Mouse (Mus musculus) intestine, postnatal 0 days (tissue): Measurements from ENCODE around the gene Sh3pxd2b. TPM values are rescaled to one million over a fixed set of nuclear protein-coding genes. Genes with fewer than 3 reads are reported as not detected.

ENCODE experiments used
- ATAC-seq: fragments of 200-750 bp; cut with Nextera tagmentation; 2 replicates; pipeline ENCODE4 v1.8.0; 2017; ENCODE audit warnings: mild to moderate bottlenecking, moderate TSS enrichment, moderate library complexity
- H3K27ac ChIP-seq: fragments of 300-500 bp; sonication (generic); 2 replicates; pipeline ENCODE4 v1.5.1; 2014; ENCODE audit warnings: mild to moderate bottlenecking, low read depth, low read length, moderate library complexity
- H3K27me3 ChIP-seq: fragments of 300-500 bp; sonication (generic); replicated peaks from 2 replicates; pipeline ENCODE4 v1.6.1; 2014; ENCODE audit warnings: low read length, mixed read lengths; ENCODE audit not compliant: control insufficient read depth, insufficient read depth
- H3K36me3 ChIP-seq: fragments of 300-500 bp; sonication (generic); 2 replicates; pipeline ENCODE4 v1.6.1; 2014; ENCODE audit warnings: mild to moderate bottlenecking, moderate library complexity; ENCODE audit not compliant: control insufficient read depth, insufficient read depth
- H3K4me1 ChIP-seq: fragments of 300-500 bp; sonication (generic); replicated peaks from 2 replicates; pipeline ENCODE4 v1.6.1; 2014; ENCODE audit warnings: antibody characterized with exemption, low read length, mixed read lengths; ENCODE audit not compliant: control insufficient read depth, insufficient read depth
- H3K4me2 ChIP-seq: fragments of 300-500 bp; sonication (generic); replicated peaks from 2 replicates; pipeline ENCODE4 v1.6.1; 2014; ENCODE audit warnings: low read depth, mild to moderate bottlenecking, moderate library complexity
- H3K4me3 ChIP-seq: fragments of 300-500 bp; sonication (generic); 2 replicates; pipeline ENCODE4 v1.5.1; 2014; ENCODE audit warnings: low read depth, low read length
- H3K9ac ChIP-seq: fragments of 300-500 bp; sonication (generic); 2 replicates; pipeline ENCODE4 v1.6.1; 2014; ENCODE audit warnings: mild to moderate bottlenecking, low read depth, low read length
- H3K9me3 ChIP-seq: fragments of 300-500 bp; sonication (generic); 2 replicates; pipeline ENCODE4 v1.6.1; 2016; ENCODE audit warnings: mixed run types; ENCODE audit not compliant: control insufficient read depth
- CTCF ChIP-seq: sonication (generic); IDR thresholded peaks from 2 replicates; pipeline ENCODE4 v1.5.1; 2016; ENCODE audit warnings: low read depth, mild to moderate bottlenecking, control low read depth, antibody characterized with exemption, moderate library complexity
- WGBS: fragments of 180-500 bp; shearing (Covaris S2); extraction: QIAGEN DNeasy Blood & Tissue Kit; methylation state at CpG from one replicate; pipeline ENCODE4 v1.1.7; 2014; 5-methylcytosine and 5-hydroxymethylcytosine counted together
- polyA plus RNA-seq: library from polyadenylated mRNA; unstranded; fragments of >200 nt; fragmentation: Nextera tagmentation; extraction: Ambion mirVana; gene quantifications from 2 replicates; pipeline ENCODE4 v1.2.1, GENCODE M21; 2015

The Sh3pxd2b gene
- polyA plus RNA-seq, 1 experiment from 2014 or later = 3.2 TPM

GRCm38 (mm10) chr11:32358399-32358798 lies 10.8 kb downstream of the Sh3pxd2b start:
- no peaks in the 10 kb centered on the region for H3K9me3 ChIP-seq
- ATAC-seq = no peak
- no peak overlapping the region for H3K4me2 ChIP-seq
- WGBS = 58% methylated on average over 6 of the region's 6 CpGs
- H3K9ac ChIP-seq = no peak overlapping the region
- H3K4me3 ChIP-seq = no peak overlapping the region
- H3K36me3 ChIP-seq = no peaks in the 10 kb centered on the region
- H3K4me1 ChIP-seq = 0 out of 2 replicates have a peak, but pooled peaks cover 4% of the 10 kb centered on the region
- no peak for TF ChIP-seq CTCF
- no peak overlapping the region for H3K27ac ChIP-seq
- H3K27me3 ChIP-seq = no peaks in the 10 kb centered on the region

- no peak for TF ChIP-seq CTCF
- WGBS = 77% methylated on average over 4 of the region's 4 CpGs
These were observed 11.9 kb downstream of the Sh3pxd2b start for GRCm38 (mm10) chr11:32359566-32359965.

GRCm38 (mm10) chr11:32361774-32362173 lies 14.2 kb downstream of the Sh3pxd2b start:
- Histone ChIP-seq H3K27ac (no peak overlapping the region), H3K4me1 (0 out of 2 replicates have a peak, but pooled peaks cover 4% of the 10 kb centered on the region), H3K9me3 (no peaks in the 10 kb centered on the region), H3K4me2 (no peak overlapping the region), H3K9ac (no peak overlapping the region), H3K36me3 (no peaks in the 10 kb centered on the region), H3K4me3 (no peak overlapping the region), H3K27me3 (no peaks in the 10 kb centered on the region)
- WGBS = 93% methylated on average over 9 of the region's 9 CpGs
- ATAC-seq = no peak
- no peak for TF ChIP-seq CTCF

More at GRCm38 (mm10) chr11:32359566-32359965, 11.9 kb downstream of the Sh3pxd2b start:
- H3K4me3 ChIP-seq = no peak overlapping the region
- H3K27ac ChIP-seq = no peak overlapping the region
- H3K27me3 ChIP-seq = no peaks in the 10 kb centered on the region
- no peaks in the 10 kb centered on the region for H3K9me3 ChIP-seq
- ATAC-seq = no peak
- H3K4me2 ChIP-seq = no peak overlapping the region
- H3K36me3 ChIP-seq = no peaks in the 10 kb centered on the region
- H3K9ac ChIP-seq = no peak overlapping the region
- 0 out of 2 replicates have a peak, but pooled peaks cover 4% of the 10 kb centered on the region for H3K4me1 ChIP-seq

- Histone ChIP-seq H3K27ac (peak overlapping the region; percentile 23; the same call in 1 of the 2 replicates), H3K4me1 (0 out of 2 replicates have a peak, but pooled peaks cover 4% of the 10 kb centered on the region), H3K27me3 (no peaks in the 10 kb centered on the region), H3K4me3 (no peak overlapping the region), H3K4me2 (no peak overlapping the region), H3K9ac (no peak overlapping the region), H3K36me3 (no peaks in the 10 kb centered on the region), H3K9me3 (no peaks in the 10 kb centered on the region)
- no peak for TF ChIP-seq CTCF
- ATAC-seq = peak; percentile 69
- 40% methylated on average over 3 of the region's 3 CpGs for WGBS
These were observed 15.6 kb downstream of the Sh3pxd2b start for GRCm38 (mm10) chr11:32363188-32363587.

- 0 out of 2 replicates have a peak, but pooled peaks cover 4% of the 10 kb centered on the region for H3K4me1 ChIP-seq
- peak; percentile 12; the same call in 1 of the 2 replicates for ATAC-seq
- no peak for TF ChIP-seq CTCF
- no peak overlapping the region for H3K4me2 ChIP-seq
- H3K27ac ChIP-seq = peak overlapping the region; percentile 23
- no peaks in the 10 kb centered on the region for H3K27me3 ChIP-seq
- H3K9ac ChIP-seq = no peak overlapping the region
- no peak overlapping the region for H3K4me3 ChIP-seq
- no peaks in the 10 kb centered on the region for H3K36me3 ChIP-seq
- no peaks in the 10 kb centered on the region for H3K9me3 ChIP-seq
- 57% methylated on average over 3 of the region's 3 CpGs for WGBS
These were observed 16.1 kb downstream of the Sh3pxd2b start for GRCm38 (mm10) chr11:32363610-32364220.

- Histone ChIP-seq H3K4me1 (0 out of 2 replicates have a peak, but pooled peaks cover 4% of the 10 kb centered on the region), H3K4me2 (no peak overlapping the region), H3K9me3 (no peaks in the 10 kb centered on the region), H3K27ac (no peak overlapping the region), H3K36me3 (no peaks in the 10 kb centered on the region), H3K27me3 (no peaks in the 10 kb centered on the region), H3K4me3 (no peak overlapping the region), H3K9ac (no peak overlapping the region)
- 70% methylated on average over 7 of the region's 7 CpGs for WGBS
- TF ChIP-seq CTCF = no peak
- ATAC-seq = no peak
These were observed 16.8 kb downstream of the Sh3pxd2b start for GRCm38 (mm10) chr11:32364375-32364774.
